Mouse (Mus musculus) duodenum, adult 2 months (tissue): ENCODE results near the gene Tmem242. TPM values are rescaled to one million over a fixed set of nuclear protein-coding genes. Genes with fewer than 3 reads are reported as not detected.

Experiments
- polyA plus RNA-seq: library from polyadenylated mRNA; depleted of rRNA; stranded (reverse); fragments of >200 nt; gene quantifications from 2 replicates; pipeline ENCODE4 v1.2.3, GENCODE M21; 2012; ENCODE audit warnings: low replicate concordance; rRNA removed

Tmem242 gene
- polyA plus RNA-seq = 3.3 and 5.9 TPM in 2 replicates

DNA sequence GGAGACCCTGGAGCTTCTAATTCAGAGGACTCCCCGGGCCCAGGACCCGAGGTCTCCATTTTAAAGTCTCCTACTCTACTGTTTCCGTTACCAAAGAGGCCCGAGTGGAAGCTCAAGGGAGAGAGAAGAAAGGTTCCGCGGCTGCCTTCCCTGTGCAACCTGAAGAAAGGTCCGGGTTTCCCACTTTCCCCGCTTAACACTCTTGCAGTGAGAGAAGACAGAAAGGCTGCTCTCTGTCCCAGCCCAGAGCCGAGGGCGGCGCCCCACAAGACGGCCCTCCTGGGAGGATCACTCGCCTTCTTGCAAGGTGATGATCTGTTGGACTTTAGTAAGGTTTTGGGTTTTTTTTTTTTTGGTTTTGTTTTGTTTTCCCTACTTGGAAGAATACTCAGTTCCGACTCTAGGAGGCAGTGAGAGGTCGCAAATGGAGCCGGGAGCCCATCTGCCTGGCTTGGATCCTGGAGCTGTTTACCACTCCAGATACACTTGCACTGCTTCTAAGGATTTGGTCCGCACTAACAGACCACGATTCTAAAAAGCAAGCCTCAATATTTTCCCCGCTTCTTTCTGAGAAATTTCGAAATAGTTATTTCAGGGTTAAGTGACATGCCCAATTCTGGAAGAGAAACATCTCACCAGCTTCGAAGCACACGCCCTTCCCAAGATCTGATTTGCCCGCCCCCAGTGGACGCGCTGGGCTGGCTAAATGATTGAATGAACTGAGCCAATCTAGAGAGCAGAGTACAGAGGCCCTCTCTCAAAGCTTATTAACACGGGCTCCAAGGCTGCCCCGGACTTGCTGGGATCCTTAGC is at the start of gene Tmem242:
TSS of gene Tmem242 (minus strand) at position 101 of the 813 bp plus-strand sequence.

DNA sequence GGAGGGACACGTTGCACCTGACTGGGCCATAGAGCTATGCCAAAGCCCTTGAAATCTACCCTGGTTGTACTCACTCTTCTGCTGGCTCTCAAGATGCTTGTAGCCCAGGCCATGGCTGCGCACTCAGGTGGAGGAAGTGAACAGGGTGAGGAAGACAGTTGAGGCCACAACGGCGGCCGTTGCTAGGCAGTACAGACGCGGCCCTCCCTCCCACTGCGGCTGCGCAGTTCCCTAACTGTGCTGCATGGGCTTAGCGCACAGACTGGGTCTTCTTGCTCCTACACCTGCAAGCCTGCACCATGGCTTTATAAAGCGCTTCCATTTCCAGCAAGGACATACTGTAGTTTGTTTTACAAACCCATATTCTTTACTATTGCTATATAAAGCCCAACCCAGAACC is 21.5 kb downstream of the Tmem242 start, which contains the start of gene Ldhal6b:
TSS of gene Ldhal6b (minus strand) at position 223 of the 400 bp plus-strand sequence.

Other genes with a start within 250 kb of the Tmem242 start
- gene Ldhal6b, start 21.5 kb downstream of the Tmem242 start, polyA plus RNA-seq = 0.06 and 0.09 TPM in 2 replicates
- 2.7 and 2.9 TPM in 2 replicates for gene Zdhhc14, start 52.3 kb upstream of the Tmem242 start, polyA plus RNA-seq